Mouse (Mus musculus): ENCODE data around the gene Soga3. TPM values are rescaled to one million over a fixed set of nuclear protein-coding genes. Genes with fewer than 3 reads are reported as not detected.

The Soga3 gene
- polyA plus RNA-seq, 1 experiment from 2014 or later, result 14.5 TPM

DNA sequence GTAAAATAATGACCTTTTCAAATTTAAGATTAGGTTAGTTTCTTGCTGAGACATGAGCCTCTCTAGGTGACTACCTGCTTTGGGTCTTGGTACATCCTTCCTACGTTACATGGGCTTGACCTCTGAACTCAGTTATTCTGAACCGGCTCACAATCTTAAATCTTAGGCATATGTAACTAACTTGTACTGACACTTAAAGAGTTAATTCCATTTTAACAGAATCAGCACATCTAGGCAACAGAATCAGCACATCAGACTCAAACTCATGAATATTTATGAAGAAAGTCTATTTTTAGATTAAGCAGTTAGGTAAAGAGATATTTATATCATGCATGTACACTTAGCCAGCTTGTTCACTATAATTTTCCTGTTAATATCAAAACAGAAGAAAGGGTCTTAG, 73.8 kb downstream of the Soga3 start:
- no peak overlapping the region for H3K27ac ChIP-seq (replicated peaks)
- peaks cover 23% of the 10 kb centered on the region for H3K4me1 ChIP-seq
- no peaks in the 10 kb centered on the region for H3K9me3 ChIP-seq (replicated peaks)
- WGBS, result 66% methylated on average over 2 of the region's 2 CpGs
- peaks cover 11% of the 10 kb centered on the region for H3K36me3 ChIP-seq
- no peak for DNase-seq (ENCODE audit: low spot score)
- H3K27me3 ChIP-seq (ENCODE audit: low read depth, poor library complexity, severe bottlenecking), result no peaks in the 10 kb centered on the region
- H3K4me3 ChIP-seq, result no peak overlapping the region

DNA sequence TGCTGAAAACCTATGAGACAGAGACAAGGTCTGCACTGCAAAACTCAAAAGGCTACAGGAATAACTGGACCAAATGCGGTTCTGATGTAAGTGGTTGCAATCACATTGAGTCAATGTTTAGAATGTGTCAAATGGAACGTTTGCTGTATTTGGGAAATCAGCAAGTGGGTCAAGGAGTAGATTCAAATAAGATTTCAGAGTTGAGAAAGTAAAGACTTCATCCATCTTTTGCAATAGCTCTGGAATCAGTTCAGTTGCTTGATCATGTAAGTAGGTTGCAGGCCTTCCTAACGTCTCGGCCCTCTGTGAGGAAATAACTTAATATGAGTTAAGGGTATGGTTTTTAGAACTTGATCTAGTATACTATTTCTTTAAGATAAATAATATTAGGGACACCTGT, 81.7 kb downstream of the Soga3 start:
- 88% methylated on average over 4 of the region's 4 CpGs for WGBS
- Histone ChIP-seq H3K36me3 (peaks cover 61% of the 10 kb centered on the region), H3K4me3 (no peak overlapping the region), H3K9me3 (replicated peaks) (no peaks in the 10 kb centered on the region), H3K27me3 (ENCODE audit: low read depth, poor library complexity, severe bottlenecking) (no peaks in the 10 kb centered on the region), H3K27ac (replicated peaks) (no peak overlapping the region), H3K4me1 (no peaks in the 10 kb centered on the region)
- DNase-seq (ENCODE audit: low spot score), result no peak

DNA sequence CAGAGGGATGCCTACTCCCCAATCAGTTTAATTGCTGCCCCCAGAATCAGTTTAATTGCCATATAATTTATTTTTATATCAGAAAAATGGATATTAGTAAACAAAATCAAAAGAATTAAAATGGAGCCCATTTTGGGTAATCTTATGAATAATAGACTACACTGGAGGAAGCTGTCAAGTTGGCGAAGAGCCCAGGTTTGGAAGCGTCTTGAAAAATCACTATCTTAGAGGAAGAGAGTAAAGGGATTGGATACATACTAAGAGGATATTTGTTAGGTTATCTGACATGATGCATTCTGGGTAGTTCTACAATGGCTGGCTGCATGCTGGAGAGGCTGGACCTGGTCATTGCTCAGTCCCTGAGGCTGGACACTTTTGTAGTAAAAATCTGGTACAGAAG, 87.6 kb downstream of the Soga3 start:
- Histone ChIP-seq H3K36me3 (peaks cover 19% of the 10 kb centered on the region), H3K27me3 (ENCODE audit: low read depth, poor library complexity, severe bottlenecking) (no peaks in the 10 kb centered on the region), H3K4me3 (no peak overlapping the region), H3K4me1 (no peaks in the 10 kb centered on the region), H3K9me3 (replicated peaks) (no peaks in the 10 kb centered on the region), H3K27ac (replicated peaks) (no peak overlapping the region)
- WGBS, result 91% methylated on average over 2 of the region's 2 CpGs
- no peak for DNase-seq (ENCODE audit: low spot score)

Other genes with a start within 250 kb of the Soga3 start
- gene 2310057J18Rik, start 157.5 kb upstream of the Soga3 start, polyA plus RNA-seq (2016; fragmentation: Nextera tagmentation; extraction: Ambion mirVana), result not detected in 2 replicates
- 1.1 and 2.0 TPM in 2 replicates for gene Gm49353, start 55.1 kb downstream of the Soga3 start, polyA plus RNA-seq (2016; fragmentation: Nextera tagmentation; extraction: Ambion mirVana)
- gene 9330159F19Rik, start 67.8 kb downstream of the Soga3 start, polyA plus RNA-seq (2016; fragmentation: Nextera tagmentation; extraction: Ambion mirVana), result 2.5 and 4.4 TPM in 2 replicates
- gene Echdc1, start 169.3 kb downstream of the Soga3 start, polyA plus RNA-seq (2016; fragmentation: Nextera tagmentation; extraction: Ambion mirVana), result 24.3 and 27.3 TPM in 2 replicates
- gene Rnf146, start 218.6 kb downstream of the Soga3 start, polyA plus RNA-seq (2016; fragmentation: Nextera tagmentation; extraction: Ambion mirVana), result 47.6 and 58.8 TPM in 2 replicates